Mouse (Mus musculus): ENCODE measurements around the gene Olfr481. TPM values are rescaled to one million over a fixed set of nuclear protein-coding genes. Genes with fewer than 3 reads are reported as not detected.

Olfr481 gene
- not detected for total RNA-seq (2021)
- long read RNA-seq = 0 reads

GRCm38 (mm10) chr7:108079555-108079954, at the start of gene Olfr481:
TSS of gene Olfr481 (plus strand) at chr7:108079855.
- no peak for DNase-seq (ENCODE audit: low spot score in 2 of 2)

DNA sequence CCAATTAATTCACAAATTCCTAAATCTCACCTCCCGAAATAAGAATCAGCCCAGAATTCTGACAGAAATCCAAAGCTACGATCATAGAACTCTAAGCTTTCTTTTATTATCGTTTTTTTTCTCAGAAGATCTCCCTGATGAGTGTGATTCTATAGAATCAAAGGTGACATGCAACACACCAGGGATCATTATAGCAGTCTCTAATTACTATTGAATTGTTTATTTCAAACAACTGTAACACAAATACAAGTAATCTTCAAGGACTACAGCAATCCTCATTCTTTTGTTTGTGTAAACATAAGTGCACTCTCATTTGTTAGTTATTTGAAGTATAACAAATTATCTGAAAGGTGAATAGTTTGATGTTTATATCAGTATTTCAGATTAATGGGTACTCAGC, 45.8 kb upstream of the Olfr481 start, which contains the start of gene Olfr478:
Gene Olfr478, minus strand, starts transcription at position 101 of the 400 bp plus-strand sequence.
- DNase-seq (ENCODE audit: low spot score in 2 of 2) = no peak

DNA sequence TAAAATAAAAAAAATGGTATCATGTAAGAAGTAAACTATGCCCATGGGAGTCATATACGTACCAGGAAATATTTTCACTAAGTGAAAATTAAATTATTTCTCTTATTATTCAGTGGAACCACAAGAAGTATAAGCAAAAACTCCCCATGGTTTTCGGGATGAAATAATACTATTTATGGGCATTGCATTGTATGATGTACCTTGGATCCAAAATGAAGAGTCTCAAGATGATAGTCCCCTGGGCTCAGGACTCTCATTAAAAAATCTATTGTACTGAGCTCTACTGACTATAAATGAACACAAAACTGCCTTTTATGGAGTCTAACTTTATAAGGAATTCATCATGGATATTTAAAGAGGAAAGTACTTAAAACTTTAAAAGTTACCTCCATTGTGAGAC, 29.3 kb upstream of the Olfr481 start, which contains the start of gene Olfr479:
Gene Olfr479, plus strand, starts transcription at position 301 of the 400 bp plus-strand sequence.
- DNase-seq (ENCODE audit: low spot score in 2 of 2) = no peak

DNA sequence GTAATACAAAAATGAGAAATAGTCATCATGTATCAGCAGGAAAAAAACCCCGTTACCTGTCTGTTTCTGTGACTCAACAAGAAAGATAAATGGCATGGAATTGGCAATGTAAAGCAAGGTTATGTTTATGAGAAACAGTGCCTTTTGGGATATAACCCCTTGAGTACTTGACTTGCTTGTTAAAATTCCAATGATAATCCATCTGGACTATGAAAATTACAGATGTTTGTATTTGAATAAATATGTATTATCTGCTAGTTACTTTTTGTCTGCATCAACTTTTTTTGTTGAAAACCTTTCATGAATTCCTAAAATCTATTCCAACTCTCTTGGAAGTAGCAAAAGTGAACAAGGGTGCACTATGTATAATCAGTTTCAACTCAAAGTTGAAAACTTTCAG, 12.4 kb upstream of the Olfr481 start, which contains the start of gene Olfr480:
Gene Olfr480, minus strand, starts transcription at position 101 of the 400 bp plus-strand sequence.
- no peak for DNase-seq (ENCODE audit: low spot score in 2 of 2)

DNA sequence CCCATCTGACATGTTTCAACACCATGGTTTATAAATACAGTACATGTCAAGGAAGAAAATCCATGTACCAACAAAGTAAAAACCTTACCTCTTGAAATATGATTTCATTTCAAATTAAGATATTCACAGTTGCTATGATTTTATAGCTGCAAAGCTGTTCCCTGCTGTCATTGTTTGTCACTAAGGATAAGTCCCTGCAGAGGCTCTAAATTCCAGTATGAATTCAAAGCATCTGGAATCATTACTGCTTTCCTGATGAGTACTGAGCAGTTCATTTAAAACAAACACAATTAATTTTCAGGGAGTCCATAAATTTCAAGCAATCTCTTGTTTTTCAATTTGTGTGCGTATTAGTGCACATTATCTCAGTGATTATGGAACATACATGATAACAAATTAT, 17.8 kb downstream of the Olfr481 start, which contains the start of gene Olfr482:
Gene Olfr482, minus strand, starts transcription at position 101 of the 400 bp plus-strand sequence.
- no peak for DNase-seq (ENCODE audit: low spot score in 2 of 2)

- DNase-seq (ENCODE audit: low spot score in 2 of 2) = no peak
These were observed 20.9 kb downstream of the Olfr481 start, which contains the start of gene Olfr483 for GRCm38 (mm10) chr7:108100549-108100948. TSS of gene Olfr483 (plus strand) at chr7:108100849.

GRCm38 (mm10) chr7:108120681-108121080, 41.0 kb downstream of the Olfr481 start:
- DNase-seq (ENCODE audit: low spot score in 2 of 2) = no peak

DNA sequence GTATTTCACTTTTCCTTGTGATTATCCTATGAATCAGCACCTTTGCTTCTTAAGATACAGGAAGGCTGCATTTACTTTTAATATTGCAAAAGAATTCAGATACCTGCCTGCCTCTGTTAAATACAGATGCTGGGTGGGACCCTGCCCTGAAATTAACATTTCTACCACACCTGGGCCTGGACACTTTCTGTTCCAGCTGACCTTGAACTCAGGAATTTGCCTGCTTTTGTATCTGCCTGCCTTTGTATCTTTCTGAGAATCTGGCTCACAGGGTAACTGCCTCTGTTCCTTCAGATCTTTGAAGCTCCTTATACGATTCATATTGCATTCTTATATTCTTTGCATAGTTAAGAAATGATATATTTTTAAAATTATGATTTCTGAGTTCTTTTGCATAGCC, 41.8 kb downstream of the Olfr481 start:
- DNase-seq (ENCODE audit: low spot score in 2 of 2) = no peak

- DNase-seq (ENCODE audit: low spot score in 2 of 2) = no peak
These were observed 47.7 kb downstream of the Olfr481 start, which contains the start of gene Olfr484 for GRCm38 (mm10) chr7:108127349-108127748. TSS of gene Olfr484 (minus strand) at chr7:108127449.

Other genes starting within 250 kb of the Olfr481 start
- not detected for gene Olfr470, start 232.4 kb upstream of the Olfr481 start, total RNA-seq (2021)
- not detected for gene Olfr472, start 182.0 kb upstream of the Olfr481 start, total RNA-seq (2021)
- not detected for gene Olfr473, start 149.4 kb upstream of the Olfr481 start, total RNA-seq (2021)
- gene Olfr474, start 125.2 kb upstream of the Olfr481 start, total RNA-seq (2021) = not detected
- not detected for gene Olfr476, start 115.1 kb upstream of the Olfr481 start, total RNA-seq (2021)
- not detected for gene Olfr477, start 93.2 kb upstream of the Olfr481 start, total RNA-seq (2021)
- not detected for gene Olfr478, start 45.9 kb upstream of the Olfr481 start, total RNA-seq (2021)
- gene Olfr479, start 29.2 kb upstream of the Olfr481 start, total RNA-seq (2021) = not detected
- not detected for gene Olfr480, start 12.5 kb upstream of the Olfr481 start, total RNA-seq (2021)
- gene Olfr482, start 17.7 kb downstream of the Olfr481 start, total RNA-seq (2021) = 1 to 10 TPM; 2.1 TPM
- gene Olfr483, start 21.0 kb downstream of the Olfr481 start, total RNA-seq (2021) = not detected
- gene Olfr484, start 47.6 kb downstream of the Olfr481 start, total RNA-seq (2021) = not detected
- gene Olfr485, start 80.0 kb downstream of the Olfr481 start, total RNA-seq (2021) = not detected
- gene Olfr486, start 92.9 kb downstream of the Olfr481 start, total RNA-seq (2021) = not detected
- not detected for gene Olfr487, start 134.8 kb downstream of the Olfr481 start, total RNA-seq (2021)
- not detected for gene Olfr488, start 178.5 kb downstream of the Olfr481 start, total RNA-seq (2021)
- gene Olfr490, start 209.1 kb downstream of the Olfr481 start, total RNA-seq (2021) = not detected
- not detected for gene Olfr491, start 233.6 kb downstream of the Olfr481 start, total RNA-seq (2021)
- gene Olfr492, start 243.8 kb downstream of the Olfr481 start, total RNA-seq (2021) = not detected